Comparison of ENCODE assay signal across 25 mouse cellular contexts in genomic region chr4:65885921-65886320, GRCm38 (mm10).
DNase-seq lines count a peak whose midpoint lies in the region; ATAC-seq and TF ChIP-seq lines count a peak whose summit lies in the region.
"Had no signal": no experiment of that assay in that cellular context is flagged by ENCODE, and none has a peak within 500 bp of the region (broad histone marks: within the 10 kb centered on the region; RNA-seq: fewer than 3 reads in every experiment).

No protein-coding gene starts in this region.

- intact Hi-C loops in left cerebral cortex, adult 2 months (cut with DNase I): no loop called here

- H3K27ac ChIP-seq in left cerebral cortex, adult 2 months: no peak overlapping the region
- H3K27ac ChIP-seq in forebrain, embryonic 16.5 days (ENCODE audit: low read length): no peak overlapping the region
- H3K27ac ChIP-seq: forebrain, embryonic 10.5 days; forebrain, embryonic 13.5 days; heart, embryonic 15.5 days; hindbrain, embryonic 10.5 days; hindbrain, embryonic 13.5 days had no signal

- no peak for TF ChIP-seq CTCF in left cerebral cortex, adult 2 months (IDR thresholded peaks at IDR 0.05)

- peaks cover 8% of the 10 kb centered on the region; the same call in 1 of the 2 replicates for H3K4me1 ChIP-seq in forebrain, embryonic 16.5 days (replicated peaks; ENCODE audit: control insufficient read depth, insufficient read depth, low read length)
- H3K4me1 ChIP-seq: heart, embryonic 12.5 days; heart, embryonic 15.5 days had no signal

- no peak overlapping the region for H3K4me2 ChIP-seq in forebrain, embryonic 16.5 days (ENCODE audit: low read length)
- H3K4me2 ChIP-seq: forebrain, embryonic 13.5 days; heart, embryonic 12.5 days; heart, embryonic 15.5 days; hindbrain, embryonic 13.5 days had no signal

- H3K9me3 ChIP-seq in forebrain, embryonic 16.5 days (ENCODE audit: control insufficient read depth, low read length): no peaks in the 10 kb centered on the region
- H3K9me3 ChIP-seq: forebrain, embryonic 10.5 days; forebrain, embryonic 13.5 days; heart, embryonic 12.5 days; heart, embryonic 15.5 days; hindbrain, embryonic 10.5 days; hindbrain, embryonic 13.5 days had no signal

- no peaks in the 10 kb centered on the region for H3K27me3 ChIP-seq in forebrain, embryonic 16.5 days (replicated peaks; ENCODE audit: control insufficient read depth, insufficient read depth, low read length)
- H3K27me3 ChIP-seq: forebrain, embryonic 13.5 days; heart, embryonic 12.5 days; heart, embryonic 15.5 days; hindbrain, embryonic 13.5 days had no signal

- DNase-seq in left cerebral cortex, adult 9 months (ENCODE audit: low spot score in 2 of 2): peak; percentile 13 to 26
- DNase-seq in left cerebral cortex, adult 2 months (ENCODE audit: extremely low spot score in 1 of 2, low spot score in 2 of 2): no peak
- peak; percentile 14 for DNase-seq in retina, postnatal 1 day
- DNase-seq in retina, embryonic 14.5 days (ENCODE audit: low spot score): no peak
- peak; percentile 77 for DNase-seq in brain, adult 2 months (ENCODE audit: low read depth, low spot score)
- DNase-seq: adrenal gland, adult 8-10 months; adrenal gland, postnatal 25 days; cerebellum, adult 18-20 months; cerebellum, adult 9-10 months; cerebellum, postnatal 14 days; forebrain, postnatal 0 days; gastrocnemius, postnatal 25 days; heart, adult 18-20 months; heart, postnatal 10 days; heart, postnatal 36 days had no signal

- H3K4me3 ChIP-seq in left cerebral cortex, adult 2 months: no peak overlapping the region
- H3K4me3 ChIP-seq in forebrain, embryonic 16.5 days (replicated peaks; ENCODE audit: low read length): no peak overlapping the region
- H3K4me3 ChIP-seq: forebrain, embryonic 10.5 days; forebrain, embryonic 13.5 days; heart, embryonic 12.5 days; heart, embryonic 15.5 days; hindbrain, embryonic 10.5 days; hindbrain, embryonic 13.5 days had no signal

- no peaks in the 10 kb centered on the region for H3K36me3 ChIP-seq in forebrain, embryonic 16.5 days (ENCODE audit: control insufficient read depth, insufficient read depth)
- H3K36me3 ChIP-seq: forebrain, embryonic 10.5 days; heart, embryonic 12.5 days; heart, embryonic 15.5 days; hindbrain, embryonic 10.5 days; hindbrain, embryonic 13.5 days had no signal

- H3K9ac ChIP-seq in forebrain, embryonic 16.5 days (replicated peaks; ENCODE audit: low read depth, low read length): no peak overlapping the region
- H3K9ac ChIP-seq: forebrain, embryonic 13.5 days; forebrain, postnatal 0 days; heart, embryonic 12.5 days; heart, embryonic 15.5 days; hindbrain, embryonic 13.5 days had no signal

- no peak for ATAC-seq in forebrain, embryonic 16.5 days
- ATAC-seq: activated CD4-positive, CD25-positive, alpha-beta regulatory T cell, adult 4 months; CD4-positive, CD25-positive, alpha-beta regulatory T cell, adult 4 months; forebrain, embryonic 13.5 days; forebrain, postnatal 0 days; hindbrain, embryonic 16.5 days had no signal

- WGBS in forebrain, embryonic 16.5 days: 58% methylated on average over 3 of the region's 3 CpGs

Comparison
In these comparisons a context has a peak if more than half of its experiments do, and no peak if none do; other contexts are left out.
1. DNase-seq: peak in left cerebral cortex, adult 9 months (2 of 2), retina, postnatal 1 day (single experiment) and brain, adult 2 months (single experiment); none in left cerebral cortex, adult 2 months (0 of 2) and retina, embryonic 14.5 days (single experiment).